Mouse (Mus musculus): ENCODE results near the gene Slc25a44. TPM values are rescaled to one million over a fixed set of nuclear protein-coding genes. Genes with fewer than 3 reads are reported as not detected.
"Not testable (repeated sequence)": the region's sequence is repeated elsewhere in the genome, so short reads cannot be mapped to it uniquely, and the experiment has no call there.

Slc25a44 gene
- polyA plus RNA-seq, 1 experiment from 2014 or later: 27.0 TPM

- DNase-seq (ENCODE audit: low spot score): no peak
- Histone ChIP-seq H3K9ac (ENCODE audit: low read length) (no peak overlapping the region), H3K36me3 (ENCODE audit: control insufficient read depth, insufficient read depth, low read length) (no peaks in the 10 kb centered on the region), H3K4me1 (ENCODE audit: control insufficient read depth, insufficient read depth, low read length) (peaks cover 6% of the 10 kb centered on the region; the same call in 1 of the 2 replicates), H3K9me3 (ENCODE audit: control insufficient read depth, low read length) (no peaks in the 10 kb centered on the region), H3K27ac (ENCODE audit: low read depth, low read length) (no peak overlapping the region), H3K4me2 (ENCODE audit: low read depth) (no peak overlapping the region), H3K27me3 (ENCODE audit: control insufficient read depth, insufficient read depth, low read length) (no peaks in the 10 kb centered on the region), H3K4me3 (ENCODE audit: low read depth, low read length) (no peak overlapping the region)
- no peak for ATAC-seq (ENCODE audit: insufficient read depth, low FRiP score, low TSS enrichment)
- 80% methylated on average over 7 of the region's 7 CpGs for WGBS
Measured at GRCm38 (mm10) chr3:88442888-88443287, 17.9 kb upstream of the Slc25a44 start.

GRCm38 (mm10) chr3:88442488-88442887 is 17.5 kb upstream of the Slc25a44 start:
- no peak for DNase-seq (ENCODE audit: low spot score)
- H3K9ac ChIP-seq (ENCODE audit: low read length): no peak overlapping the region
- H3K9me3 ChIP-seq (ENCODE audit: control insufficient read depth, low read length): no peaks in the 10 kb centered on the region
- no peaks in the 10 kb centered on the region for H3K36me3 ChIP-seq (ENCODE audit: control insufficient read depth, insufficient read depth, low read length)
- H3K4me3 ChIP-seq (ENCODE audit: low read depth, low read length): no peak overlapping the region
- ATAC-seq (ENCODE audit: insufficient read depth, low FRiP score, low TSS enrichment): no peak
- peaks cover 8% of the 10 kb centered on the region for H3K4me1 ChIP-seq (ENCODE audit: control insufficient read depth, insufficient read depth, low read length)
- no peaks in the 10 kb centered on the region for H3K27me3 ChIP-seq (ENCODE audit: control insufficient read depth, insufficient read depth, low read length)
- H3K27ac ChIP-seq (ENCODE audit: low read depth, low read length): no peak overlapping the region
- 82% methylated on average over 12 of the region's 12 CpGs for WGBS
- H3K4me2 ChIP-seq (ENCODE audit: low read depth): no peak overlapping the region

GRCm38 (mm10) chr3:88440500-88441381 is 15.8 kb upstream of the Slc25a44 start:
- Histone ChIP-seq H3K9ac (ENCODE audit: low read length) (peak overlapping the region; percentile 41), H3K36me3 (ENCODE audit: control insufficient read depth, insufficient read depth, low read length) (no peaks in the 10 kb centered on the region), H3K9me3 (ENCODE audit: control insufficient read depth, low read length) (no peaks in the 10 kb centered on the region), H3K27ac (ENCODE audit: low read depth, low read length) (no peak overlapping the region), H3K27me3 (ENCODE audit: control insufficient read depth, insufficient read depth, low read length) (no peaks in the 10 kb centered on the region), H3K4me2 (ENCODE audit: low read depth) (peak overlapping the region; percentile 25), H3K4me3 (ENCODE audit: low read depth, low read length) (no peak overlapping the region), H3K4me1 (ENCODE audit: control insufficient read depth, insufficient read depth, low read length) (peaks cover 10% of the 10 kb centered on the region)
- DNase-seq (ENCODE audit: low spot score) (peak; percentile 67), ATAC-seq (ENCODE audit: insufficient read depth, low FRiP score, low TSS enrichment) (no peak)
- 18% methylated on average over 27 of the region's 27 CpGs for WGBS

- no peak for ATAC-seq (ENCODE audit: insufficient read depth, low FRiP score, low TSS enrichment)
- Histone ChIP-seq H3K27me3 (ENCODE audit: control insufficient read depth, insufficient read depth, low read length) (no peaks in the 10 kb centered on the region), H3K9ac (ENCODE audit: low read length) (no peak overlapping the region), H3K27ac (ENCODE audit: low read depth, low read length) (no peak overlapping the region), H3K36me3 (ENCODE audit: control insufficient read depth, insufficient read depth, low read length) (no peaks in the 10 kb centered on the region), H3K9me3 (ENCODE audit: control insufficient read depth, low read length) (no peaks in the 10 kb centered on the region), H3K4me3 (ENCODE audit: low read depth, low read length) (no peak overlapping the region), H3K4me2 (ENCODE audit: low read depth) (no peak overlapping the region), H3K4me1 (ENCODE audit: control insufficient read depth, insufficient read depth, low read length) (peaks cover 10% of the 10 kb centered on the region)
- DNase-seq (ENCODE audit: low spot score): no peak
- 46% methylated on average over 4 of the region's 4 CpGs for WGBS
Measured at GRCm38 (mm10) chr3:88439582-88439981, 14.6 kb upstream of the Slc25a44 start.

GRCm38 (mm10) chr3:88437454-88437853 is 12.5 kb upstream of the Slc25a44 start:
- ATAC-seq (ENCODE audit: insufficient read depth, low FRiP score, low TSS enrichment) (peak; percentile 43; the same call in 1 of the 2 replicates), DNase-seq (ENCODE audit: low spot score) (no peak)
- Histone ChIP-seq H3K4me1 (ENCODE audit: control insufficient read depth, insufficient read depth, low read length) (peaks cover 10% of the 10 kb centered on the region), H3K4me3 (ENCODE audit: low read depth, low read length) (no peak overlapping the region), H3K9ac (ENCODE audit: low read length) (no peak overlapping the region), H3K4me2 (ENCODE audit: low read depth) (peak overlapping the region; percentile 40; the same call in 1 of the 2 replicates), H3K36me3 (ENCODE audit: control insufficient read depth, insufficient read depth, low read length) (no peaks in the 10 kb centered on the region), H3K27ac (ENCODE audit: low read depth, low read length) (no peak overlapping the region), H3K27me3 (ENCODE audit: control insufficient read depth, insufficient read depth, low read length) (no peaks in the 10 kb centered on the region), H3K9me3 (ENCODE audit: control insufficient read depth, low read length) (no peaks in the 10 kb centered on the region)
- 78% methylated on average over 10 of the region's 10 CpGs for WGBS

GRCm38 (mm10) chr3:88436395-88437201 is 11.7 kb upstream of the Slc25a44 start:
- Histone ChIP-seq H3K36me3 (ENCODE audit: control insufficient read depth, insufficient read depth, low read length) (no peaks in the 10 kb centered on the region), H3K9me3 (ENCODE audit: control insufficient read depth, low read length) (no peaks in the 10 kb centered on the region), H3K27ac (ENCODE audit: low read depth, low read length) (no peak overlapping the region), H3K4me2 (ENCODE audit: low read depth) (peak overlapping the region; percentile 40), H3K4me1 (ENCODE audit: control insufficient read depth, insufficient read depth, low read length) (peaks cover 10% of the 10 kb centered on the region), H3K27me3 (ENCODE audit: control insufficient read depth, insufficient read depth, low read length) (no peaks in the 10 kb centered on the region), H3K4me3 (ENCODE audit: low read depth, low read length) (peak overlapping the region; percentile 8; the same call in 1 of the 2 replicates), H3K9ac (ENCODE audit: low read length) (peak overlapping the region; percentile 20; the same call in 1 of the 2 replicates)
- WGBS: 10% methylated on average over 29 of the region's 29 CpGs
- ATAC-seq (ENCODE audit: insufficient read depth, low FRiP score, low TSS enrichment) (peak; percentile 91), DNase-seq (ENCODE audit: low spot score) (peak; percentile 74)

GRCm38 (mm10) chr3:88435515-88435914 is 10.6 kb upstream of the Slc25a44 start:
- no peak overlapping the region for H3K4me3 ChIP-seq (ENCODE audit: low read depth, low read length)
- ATAC-seq (ENCODE audit: insufficient read depth, low FRiP score, low TSS enrichment) (no peak), DNase-seq (ENCODE audit: low spot score) (no peak)
- H3K4me1 ChIP-seq (ENCODE audit: control insufficient read depth, insufficient read depth, low read length): peaks cover 7% of the 10 kb centered on the region
- no peak overlapping the region for H3K9ac ChIP-seq (ENCODE audit: low read length)
- H3K36me3 ChIP-seq (ENCODE audit: control insufficient read depth, insufficient read depth, low read length): no peaks in the 10 kb centered on the region
- H3K4me2 ChIP-seq (ENCODE audit: low read depth): no peak overlapping the region
- no peaks in the 10 kb centered on the region for H3K9me3 ChIP-seq (ENCODE audit: control insufficient read depth, low read length)
- no peaks in the 10 kb centered on the region for H3K27me3 ChIP-seq (ENCODE audit: control insufficient read depth, insufficient read depth, low read length)
- no peak overlapping the region for H3K27ac ChIP-seq (ENCODE audit: low read depth, low read length)
- WGBS: 75% methylated on average over 10 of the region's 10 CpGs

- ATAC-seq (ENCODE audit: insufficient read depth, low FRiP score, low TSS enrichment); H3K4me2 ChIP-seq (ENCODE audit: low read depth); H3K4me1 ChIP-seq (ENCODE audit: control insufficient read depth, insufficient read depth, low read length); H3K9me3 ChIP-seq (ENCODE audit: control insufficient read depth, low read length); DNase-seq (ENCODE audit: low spot score); H3K27me3 ChIP-seq (ENCODE audit: control insufficient read depth, insufficient read depth, low read length); H3K36me3 ChIP-seq (ENCODE audit: control insufficient read depth, insufficient read depth, low read length); H3K27ac ChIP-seq (ENCODE audit: low read depth, low read length); H3K4me3 ChIP-seq (ENCODE audit: low read depth, low read length); H3K9ac ChIP-seq (ENCODE audit: low read length): not testable (repeated sequence)
- 83% methylated on average over 8 of the region's 8 CpGs for WGBS
Measured at GRCm38 (mm10) chr3:88428639-88429038, 3.7 kb upstream of the Slc25a44 start.

Measured in neural tube, embryonic 11.5 days (tissue).